Mouse (Mus musculus): ENCODE results near the gene Morn3. TPM values are rescaled to one million over a fixed set of nuclear protein-coding genes. Genes with fewer than 3 reads are reported as not detected.
A peak's percentile ranks its signal among the peaks of the same experiment; 100 is the strongest.
"Not testable (repeated sequence)": the region's sequence is repeated elsewhere in the genome, so short reads cannot be mapped to it uniquely, and the experiment has no call there.

Gene Morn3
- polyA plus RNA-seq, 1 experiment from 2014 or later = not detected

DNA sequence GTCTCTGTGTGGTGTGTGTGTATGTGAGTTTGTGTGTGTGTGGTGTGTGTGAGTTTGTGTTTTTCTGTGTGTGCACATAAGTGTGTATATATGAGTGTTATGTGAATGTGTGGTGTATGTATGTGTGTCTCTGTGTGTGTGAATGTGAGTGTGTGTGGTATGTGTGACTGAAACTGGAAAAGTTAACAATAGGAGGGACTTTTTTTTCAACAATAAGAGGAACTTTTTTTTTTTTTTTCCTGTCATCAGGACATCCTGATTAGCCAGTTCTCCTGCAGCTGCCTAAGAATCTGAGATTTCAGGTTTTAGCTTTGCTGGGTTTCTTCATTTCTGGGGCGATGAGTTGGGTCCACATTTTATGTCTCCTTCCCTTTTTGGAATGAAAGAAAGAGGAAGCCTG, 32.8 kb upstream of the Morn3 start:
- peak overlapping the region; percentile 64; the same call in 1 of the 2 replicates for H3K4me2 ChIP-seq
- H3K4me1 ChIP-seq (replicated peaks) = peaks cover 77% of the 10 kb centered on the region
- no peak for ATAC-seq (ENCODE audit: insufficient read depth)
- no peak overlapping the region for H3K27ac ChIP-seq (replicated peaks)
- H3K4me3 ChIP-seq (replicated peaks) = no peak overlapping the region
- H3K9ac ChIP-seq = no peak overlapping the region
- 29% methylated on average over 1 of the region's 1 CpGs for WGBS (ENCODE audit: insufficient replicate concordance)
- H3K27me3 ChIP-seq = no peaks in the 10 kb centered on the region
- peaks cover 24% of the 10 kb centered on the region for H3K36me3 ChIP-seq (replicated peaks)
- no peaks in the 10 kb centered on the region for H3K9me3 ChIP-seq (replicated peaks)

DNA sequence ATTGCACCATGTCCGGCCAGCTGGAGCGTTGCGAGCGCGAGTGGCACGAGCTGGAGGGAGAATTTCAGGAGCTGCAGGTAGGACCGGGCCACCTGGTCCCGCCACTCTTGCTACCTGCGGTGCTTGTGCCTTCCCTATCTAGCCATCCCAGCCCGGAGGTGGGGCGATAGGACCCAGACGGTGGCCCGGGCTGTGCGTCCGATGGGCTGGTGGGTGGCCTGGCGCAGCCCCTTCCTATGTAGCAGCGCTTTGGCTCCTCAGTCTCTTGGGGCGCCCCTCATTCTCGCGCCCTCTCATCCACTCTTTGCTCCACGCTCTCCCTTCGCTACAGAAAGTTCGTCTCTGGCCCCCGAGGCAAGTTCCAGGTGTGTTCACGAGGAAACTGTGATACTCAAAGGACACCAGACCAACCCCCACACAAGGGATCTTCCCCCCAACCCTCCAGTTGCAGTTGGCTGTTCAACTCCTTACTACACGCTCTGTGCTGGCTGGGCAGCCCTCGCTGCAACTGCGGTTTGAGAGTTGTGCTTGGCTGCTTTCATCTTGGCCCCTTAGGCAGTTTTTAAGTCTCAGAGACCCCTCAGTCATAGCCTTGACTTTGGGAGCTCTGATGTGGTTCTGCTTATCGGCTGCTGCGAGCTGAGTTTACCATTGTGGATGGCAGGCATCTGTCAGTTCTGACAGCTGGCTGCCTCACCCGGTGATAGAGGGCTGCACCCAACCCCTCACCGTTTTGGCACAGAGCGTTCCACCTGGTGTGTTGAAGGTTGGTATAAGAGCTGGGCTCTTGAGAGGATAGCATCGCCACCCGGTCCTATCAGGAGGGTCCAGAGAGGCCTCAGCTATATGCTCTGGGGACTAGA, 29.8 kb upstream of the Morn3 start:
- Histone ChIP-seq H3K4me1 (replicated peaks) (peaks cover 53% of the 10 kb centered on the region), H3K36me3 (replicated peaks) (peaks cover 24% of the 10 kb centered on the region), H3K4me2 (peak overlapping the region; percentile 88), H3K27me3 (no peaks in the 10 kb centered on the region), H3K9ac (peak overlapping the region; percentile 87), H3K4me3 (replicated peaks) (peak overlapping the region; percentile 85), H3K27ac (replicated peaks) (peak overlapping the region; percentile 93), H3K9me3 (replicated peaks) (no peaks in the 10 kb centered on the region)
- ATAC-seq (ENCODE audit: insufficient read depth) = peak; percentile 76
- WGBS (ENCODE audit: insufficient replicate concordance) = under 1% methylated on average over 35 of the region's 35 CpGs

DNA sequence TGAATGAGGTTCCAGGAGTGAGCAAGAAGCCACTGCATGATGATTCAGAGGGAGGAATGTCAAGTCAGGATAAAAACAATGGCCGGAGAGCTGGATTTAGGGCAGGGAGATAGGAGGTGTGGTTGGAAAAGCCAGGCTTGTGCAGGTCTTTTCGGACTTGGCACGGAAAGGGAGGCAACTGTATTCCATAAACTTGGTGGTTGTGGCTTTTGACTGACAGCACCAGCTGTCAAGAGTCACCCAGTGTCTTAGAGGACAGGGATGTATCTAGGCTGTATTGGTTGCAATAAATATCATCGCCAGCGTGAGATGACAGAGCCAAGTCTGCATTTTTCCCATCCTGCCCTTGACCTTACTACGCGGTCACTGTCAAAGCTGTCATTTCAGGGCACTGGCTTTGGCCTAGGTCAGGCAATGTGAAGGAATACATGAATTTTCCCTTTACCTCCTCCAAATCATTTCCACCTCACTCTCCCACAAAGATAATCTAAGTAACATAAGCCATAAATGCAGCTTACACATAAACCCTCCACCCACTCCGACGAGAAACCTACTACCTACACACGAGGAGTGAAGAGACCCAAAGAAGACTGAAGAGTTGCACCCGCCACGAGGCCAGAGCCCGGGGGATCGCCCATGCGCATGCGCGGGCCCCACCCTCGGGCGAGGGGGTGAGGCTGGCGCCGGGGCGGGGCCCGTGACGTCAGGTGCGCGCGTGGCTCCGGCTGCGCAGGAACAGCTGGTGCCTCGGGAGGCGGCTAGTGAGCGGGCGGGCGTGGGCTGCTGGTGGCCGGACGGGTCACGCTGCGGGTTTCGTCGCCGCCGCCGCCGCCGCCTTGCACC, 29.0 kb upstream of the Morn3 start:
- Histone ChIP-seq H3K4me2 (peak overlapping the region; percentile 88), H3K27me3 (no peaks in the 10 kb centered on the region), H3K9ac (peak overlapping the region; percentile 87), H3K27ac (replicated peaks) (peak overlapping the region; percentile 93), H3K9me3 (replicated peaks) (no peaks in the 10 kb centered on the region), H3K36me3 (replicated peaks) (peaks cover 18% of the 10 kb centered on the region), H3K4me3 (replicated peaks) (peak overlapping the region; percentile 85), H3K4me1 (replicated peaks) (peaks cover 50% of the 10 kb centered on the region)
- WGBS (ENCODE audit: insufficient replicate concordance) = 6% methylated on average over 45 of the region's 45 CpGs
- peak; percentile 86 for ATAC-seq (ENCODE audit: insufficient read depth)

DNA sequence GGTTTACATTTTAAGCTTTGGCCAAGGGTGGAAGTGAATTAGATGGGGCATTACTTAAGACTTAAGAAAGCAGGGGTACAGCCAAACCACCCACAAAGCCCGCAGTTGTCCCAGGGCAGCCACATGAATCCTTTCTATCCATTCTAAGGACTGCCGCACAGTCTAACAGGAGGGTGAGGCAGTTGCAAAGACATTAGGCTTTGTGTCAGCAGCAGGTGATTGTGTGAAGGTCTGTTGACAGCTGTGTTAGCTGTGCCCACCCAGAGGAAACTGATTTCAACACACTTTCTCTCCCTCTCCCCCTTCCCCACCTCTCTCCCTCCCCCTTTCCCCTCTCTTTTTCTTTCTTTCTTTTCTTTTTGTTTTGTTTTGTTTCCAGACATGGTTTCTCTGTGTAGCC, 21.9 kb upstream of the Morn3 start:
- Histone ChIP-seq H3K9me3 (replicated peaks) (no peaks in the 10 kb centered on the region), H3K9ac (no peak overlapping the region), H3K4me3 (replicated peaks) (no peak overlapping the region), H3K36me3 (replicated peaks) (no peaks in the 10 kb centered on the region), H3K4me1 (replicated peaks) (peaks cover 17% of the 10 kb centered on the region), H3K4me2 (no peak overlapping the region), H3K27ac (replicated peaks) (no peak overlapping the region), H3K27me3 (no peaks in the 10 kb centered on the region)
- no peak for ATAC-seq (ENCODE audit: insufficient read depth)
- 87% methylated on average over 2 of the region's 2 CpGs for WGBS (ENCODE audit: insufficient replicate concordance)

DNA sequence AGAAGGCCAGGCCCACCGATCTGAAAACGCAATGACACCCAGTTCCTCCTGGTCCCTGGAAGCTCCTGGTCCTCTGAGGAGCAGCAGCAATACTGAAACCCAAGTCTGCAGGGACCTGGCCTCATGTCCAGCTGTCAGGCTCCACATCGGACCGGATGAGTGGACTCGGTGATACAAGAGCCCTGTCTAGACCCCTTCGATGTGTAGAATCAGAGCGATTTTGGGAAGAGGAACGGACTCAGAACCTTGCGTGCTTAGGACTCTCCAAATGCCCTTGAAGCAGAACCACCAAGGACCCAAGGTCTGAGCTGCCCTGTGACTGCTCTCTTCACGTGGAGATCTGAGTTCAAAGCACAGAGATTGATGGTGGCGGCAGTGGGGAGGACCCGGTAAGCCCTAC, 21.3 kb upstream of the Morn3 start, which contains the start of gene Tmem120b:
Tmem120b (plus strand) TSS at position 301 of the 400 bp plus-strand sequence.
- no peak within 1 kb of the TSS for H3K4me3 ChIP-seq (replicated peaks)

DNA sequence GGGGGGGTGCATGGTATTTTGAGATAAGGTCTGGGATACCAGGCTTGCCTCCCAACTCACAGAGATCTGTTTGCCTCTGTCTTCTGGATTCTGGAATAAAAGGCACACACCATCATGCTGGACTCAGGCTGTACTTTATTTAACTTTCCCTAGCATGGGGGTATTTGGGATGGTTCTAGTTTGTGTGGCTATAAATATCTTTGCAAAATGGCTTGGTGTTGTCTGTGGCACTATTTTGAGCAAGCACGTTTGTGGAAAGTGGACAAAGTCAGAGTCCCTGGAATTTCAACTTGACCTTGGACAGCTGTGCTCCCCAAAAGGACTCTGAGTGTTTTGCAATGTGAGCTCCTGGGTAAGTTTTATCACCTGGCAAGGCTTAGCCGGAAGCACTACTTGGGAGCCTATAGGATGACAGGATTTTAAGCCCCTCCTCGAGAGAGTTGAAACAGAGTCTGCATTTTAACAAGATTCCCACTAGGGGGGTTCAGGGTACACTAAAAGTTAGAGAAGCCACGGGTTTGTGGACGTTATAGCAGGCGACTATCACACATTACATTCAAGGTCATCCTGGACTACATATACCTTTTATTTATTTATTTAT, 20.7 kb upstream of the Morn3 start:
- WGBS (ENCODE audit: insufficient replicate concordance) = 12% methylated on average over 6 of the region's 6 CpGs
- Histone ChIP-seq H3K4me1 (replicated peaks) (peaks cover 17% of the 10 kb centered on the region), H3K9me3 (replicated peaks) (no peaks in the 10 kb centered on the region), H3K36me3 (replicated peaks) (no peaks in the 10 kb centered on the region), H3K4me2 (no peak overlapping the region), H3K9ac (no peak overlapping the region), H3K27me3 (no peaks in the 10 kb centered on the region), H3K4me3 (replicated peaks) (no peak overlapping the region), H3K27ac (replicated peaks) (0 out of 2 replicates have a peak overlapping the region, but pooled peaks have one; percentile 12)
- ATAC-seq (ENCODE audit: insufficient read depth) = peak; percentile 80

More for the DNA sequence above, 21.3 kb upstream of the Morn3 start, which contains the start of gene Tmem120b:
- H3K36me3 ChIP-seq (replicated peaks) = no peaks in the 10 kb centered on the region
- H3K27ac ChIP-seq (replicated peaks) = peak within 1 kb of the TSS; percentile 12; the same call in 1 of the 2 replicates
- peaks cover 17% of the 10 kb centered on the region for H3K4me1 ChIP-seq (replicated peaks)
- no peaks in the 10 kb centered on the region for H3K9me3 ChIP-seq (replicated peaks)
- 79% methylated on average over 12 of the region's 12 CpGs for WGBS (ENCODE audit: insufficient replicate concordance)
- H3K27me3 ChIP-seq = no peaks in the 10 kb centered on the region
- ATAC-seq (ENCODE audit: insufficient read depth) = no peak
- H3K4me2 ChIP-seq = no peak within 1 kb of the TSS
- H3K9ac ChIP-seq = no peak within 1 kb of the TSS

DNA sequence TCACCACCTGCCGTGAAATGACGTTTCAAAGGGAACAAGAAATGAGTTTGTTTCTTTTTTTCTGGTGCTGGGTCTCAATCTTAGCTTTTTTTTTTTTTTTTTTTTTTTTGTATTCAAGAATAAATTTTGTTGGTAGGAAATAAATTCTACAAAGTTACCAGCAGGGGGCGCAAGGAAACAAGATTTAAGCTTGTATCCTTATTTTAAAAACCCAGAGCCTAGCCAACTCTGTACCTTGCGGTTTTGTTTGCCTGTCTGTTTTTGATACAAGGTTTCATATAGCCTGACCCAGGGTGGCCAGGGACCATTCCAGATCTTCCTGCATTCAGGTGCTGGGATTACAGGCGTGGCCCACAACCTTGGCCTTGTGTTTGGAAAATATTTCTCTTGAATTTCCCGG, 17.4 kb upstream of the Morn3 start:
- no peak overlapping the region for H3K4me3 ChIP-seq (replicated peaks)
- no peak overlapping the region for H3K4me2 ChIP-seq
- H3K27me3 ChIP-seq = no peaks in the 10 kb centered on the region
- peaks cover 35% of the 10 kb centered on the region for H3K4me1 ChIP-seq (replicated peaks)
- H3K27ac ChIP-seq (replicated peaks) = no peak overlapping the region
- WGBS (ENCODE audit: insufficient replicate concordance) = 25% methylated on average over 6 of the region's 6 CpGs
- ATAC-seq (ENCODE audit: insufficient read depth) = no peak
- H3K36me3 ChIP-seq (replicated peaks) = no peaks in the 10 kb centered on the region
- no peak overlapping the region for H3K9ac ChIP-seq
- no peaks in the 10 kb centered on the region for H3K9me3 ChIP-seq (replicated peaks)

DNA sequence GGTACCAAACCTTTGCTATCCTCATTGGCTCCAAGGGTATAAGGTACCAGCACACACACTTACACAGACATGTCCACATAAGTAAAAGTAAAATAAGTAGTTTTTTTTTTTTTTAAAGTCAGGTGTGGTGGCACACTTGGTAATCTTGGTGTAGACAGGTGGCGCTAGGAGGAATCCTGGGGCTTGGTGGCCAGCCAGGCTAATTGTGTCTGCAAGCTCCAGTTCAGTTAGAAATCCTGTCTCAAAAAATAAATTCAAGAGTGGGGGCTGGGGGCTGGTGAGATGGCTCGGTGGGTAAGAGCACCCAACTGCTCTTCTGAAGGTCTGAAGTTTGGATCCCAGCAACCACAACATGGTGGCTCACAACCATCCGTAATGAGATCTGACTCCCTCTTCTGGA, 16.3 kb upstream of the Morn3 start:
- H3K9me3 ChIP-seq (replicated peaks) = no peaks in the 10 kb centered on the region
- no peak for ATAC-seq (ENCODE audit: insufficient read depth)
- no peak overlapping the region for H3K27ac ChIP-seq (replicated peaks)
- H3K4me3 ChIP-seq (replicated peaks) = no peak overlapping the region
- no peaks in the 10 kb centered on the region for H3K36me3 ChIP-seq (replicated peaks)
- WGBS (ENCODE audit: insufficient replicate concordance) = 74% methylated on average over 3 of the region's 3 CpGs
- H3K27me3 ChIP-seq = no peaks in the 10 kb centered on the region
- no peak overlapping the region for H3K9ac ChIP-seq
- peaks cover 42% of the 10 kb centered on the region for H3K4me1 ChIP-seq (replicated peaks)
- no peak overlapping the region for H3K4me2 ChIP-seq

DNA sequence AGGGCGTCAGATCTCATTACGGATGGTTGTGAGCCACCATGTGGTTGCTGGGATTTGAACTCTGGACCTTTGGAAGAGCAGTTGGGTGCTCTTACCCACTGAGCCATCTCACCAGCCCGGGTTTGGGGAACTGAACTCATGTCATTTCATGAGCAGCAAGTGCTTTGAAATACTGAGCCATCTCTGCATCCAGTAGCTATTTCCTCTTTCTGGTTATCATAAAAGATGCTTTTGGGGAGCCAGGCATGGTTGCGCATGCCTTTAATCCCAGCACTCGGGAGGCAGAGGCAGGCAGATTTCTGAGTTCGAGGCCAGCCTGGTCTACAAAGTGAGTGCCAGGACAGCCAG, 14.6 kb upstream of the Morn3 start:
- not testable (repeated sequence) for H3K4me3 ChIP-seq (replicated peaks); H3K9me3 ChIP-seq (replicated peaks); ATAC-seq (ENCODE audit: insufficient read depth); H3K36me3 ChIP-seq (replicated peaks); H3K9ac ChIP-seq; H3K27me3 ChIP-seq; H3K27ac ChIP-seq (replicated peaks); H3K4me2 ChIP-seq
- 56% methylated on average over 6 of the region's 6 CpGs for WGBS (ENCODE audit: insufficient replicate concordance)
- peaks cover 39% of the 10 kb centered on the region for H3K4me1 ChIP-seq (replicated peaks)

DNA sequence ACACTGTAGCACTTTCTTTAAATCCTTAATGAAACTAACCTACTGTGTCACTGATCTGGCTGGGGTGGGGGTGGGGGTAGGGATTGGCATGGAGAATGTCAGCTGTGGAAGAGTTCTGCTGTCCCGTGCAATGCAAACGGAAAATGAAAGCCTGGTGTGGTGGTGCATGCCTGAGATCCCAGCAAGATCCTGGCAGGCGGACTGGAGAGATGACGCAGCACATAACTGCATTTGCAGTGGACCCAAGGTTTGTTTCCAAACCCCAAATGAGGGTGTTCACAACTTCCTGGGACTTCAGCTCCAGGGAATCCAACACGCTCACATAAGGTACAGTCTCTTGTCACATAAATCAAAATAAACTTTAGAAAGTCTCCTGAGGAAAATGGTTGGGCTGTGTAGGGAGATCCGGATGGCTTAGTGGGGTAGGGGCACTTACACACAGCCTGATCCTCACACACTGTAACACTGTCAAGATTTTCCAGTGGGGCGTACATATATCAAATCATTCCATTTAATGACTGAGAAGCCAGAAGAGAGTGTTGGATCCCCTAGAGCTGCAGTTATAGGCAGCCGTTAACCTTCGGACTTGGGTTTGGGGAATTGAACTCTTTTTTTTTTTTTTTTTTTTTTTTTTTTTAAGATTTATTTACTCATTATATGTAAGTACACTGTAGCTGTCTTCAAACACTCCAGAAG, 14.0 kb upstream of the Morn3 start:
- no peaks in the 10 kb centered on the region for H3K36me3 ChIP-seq (replicated peaks)
- 70% methylated on average over 9 of the region's 9 CpGs for WGBS (ENCODE audit: insufficient replicate concordance)
- no peak overlapping the region for H3K9ac ChIP-seq
- 0 out of 2 replicates have a peak overlapping the region, but pooled peaks have one; percentile 24 for H3K27ac ChIP-seq (replicated peaks)
- H3K4me3 ChIP-seq (replicated peaks) = no peak overlapping the region
- H3K4me1 ChIP-seq (replicated peaks) = peaks cover 39% of the 10 kb centered on the region
- H3K27me3 ChIP-seq = no peaks in the 10 kb centered on the region
- no peak for ATAC-seq (ENCODE audit: insufficient read depth)
- H3K4me2 ChIP-seq = no peak overlapping the region
- H3K9me3 ChIP-seq (replicated peaks) = no peaks in the 10 kb centered on the region

All from liver, embryonic 15.5 days (tissue).